Mouse (Mus musculus) layer of hippocampus, adult 2 months (tissue): ENCODE data around the gene Espn. TPM values are rescaled to one million over a fixed set of nuclear protein-coding genes. Genes with fewer than 3 reads are reported as not detected.

Experiments used
- DNase-seq, 2 experiments: peaks; one replicate each; pipeline ENCODE4 v3.0.0; 2022; ENCODE audit warnings: low spot score in 2 of 2
- H3K27ac ChIP-seq: fragments of 200-600 bp; 2 replicates; pipeline ENCODE4 v1.8.1; 2022
- H3K4me3 ChIP-seq: fragments of 200-600 bp; 2 replicates; pipeline ENCODE4 v1.8.1; 2022; ENCODE audit warnings: mild to moderate bottlenecking
- CTCF ChIP-seq: fragments of 200-600 bp; conservative IDR thresholded peaks from 2 replicates; pipeline ENCODE4 v1.8.1; 2022; ENCODE audit warnings: antibody characterized with exemption, mild to moderate bottlenecking, moderate library complexity
- total RNA-seq, 2 experiments: library from RNA; stranded (reverse); gene quantifications; 2 replicates each; pipeline ENCODE4 v1.2.3; 2021

Gene Espn
- total RNA-seq, 2 experiments from 2014 or later = 1.2 to 1.9 TPM

- DNase-seq = no peak
- Histone ChIP-seq H3K4me3 (peak overlapping the region; percentile 36), H3K27ac (peak overlapping the region; percentile 61)
- no peak for TF ChIP-seq CTCF
Observed at GRCm38 (mm10) chr4:152125161-152126025, 26.8 kb downstream of the Espn start.

GRCm38 (mm10) chr4:152124361-152124961, 27.7 kb downstream of the Espn start:
- H3K4me3 ChIP-seq = no peak overlapping the region; the same call in 1 of the 2 replicates
- H3K27ac ChIP-seq = no peak overlapping the region
- no peak for TF ChIP-seq CTCF
- DNase-seq = no peak

- no peak overlapping the region for H3K27ac ChIP-seq
- no peak for DNase-seq
- TF ChIP-seq CTCF = no peak
- H3K4me3 ChIP-seq = no peak overlapping the region
Observed at GRCm38 (mm10) chr4:152121183-152121505, 31.0 kb downstream of the Espn start.

- DNase-seq = no peak
- no peak overlapping the region for H3K4me3 ChIP-seq
- no peak for TF ChIP-seq CTCF
- peak overlapping the region; percentile 77; the same call in 1 of the 2 replicates for H3K27ac ChIP-seq
Observed at GRCm38 (mm10) chr4:152120311-152121182, 31.6 kb downstream of the Espn start.

- Histone ChIP-seq H3K27ac (peak overlapping the region; percentile 77), H3K4me3 (no peak overlapping the region)
- peak in 1 of 2 experiments; percentile 67 for DNase-seq
- TF ChIP-seq CTCF = peak; percentile 84
Observed at GRCm38 (mm10) chr4:152119396-152120292, 32.5 kb downstream of the Espn start.

GRCm38 (mm10) chr4:152117538-152117937, 34.6 kb downstream of the Espn start:
- no peak for DNase-seq
- H3K4me3 ChIP-seq = no peak overlapping the region
- H3K27ac ChIP-seq = no peak overlapping the region
- TF ChIP-seq CTCF = no peak

- no peak for DNase-seq
- H3K4me3 ChIP-seq = no peak within 1 kb of the TSS
- TF ChIP-seq CTCF = no peak
- peak within 1 kb of the TSS; percentile 55 for H3K27ac ChIP-seq
Observed at GRCm38 (mm10) chr4:152115921-152116612, 36.1 kb downstream of the Espn start, which contains the start of gene Tnfrsf25. Tnfrsf25 (plus strand) TSS chr4:152115934.

- H3K27ac ChIP-seq = no peak overlapping the region
- DNase-seq = no peak
- H3K4me3 ChIP-seq = no peak overlapping the region
- TF ChIP-seq CTCF = no peak
Observed at GRCm38 (mm10) chr4:152114080-152114479, 38.1 kb downstream of the Espn start.

- DNase-seq = no peak
Observed at GRCm38 (mm10) chr4:152112329-152112728, 39.8 kb downstream of the Espn start.

GRCm38 (mm10) chr4:152110689-152111088, 41.5 kb downstream of the Espn start:
- TF ChIP-seq CTCF = no peak
- no peak for DNase-seq

More at GRCm38 (mm10) chr4:152112329-152112728, 39.8 kb downstream of the Espn start:
- Histone ChIP-seq H3K4me3 (no peak overlapping the region), H3K27ac (no peak overlapping the region)
- TF ChIP-seq CTCF = no peak

GRCm38 (mm10) chr4:152109509-152109908, 42.7 kb downstream of the Espn start:
- Histone ChIP-seq H3K27ac (no peak overlapping the region), H3K4me3 (no peak overlapping the region)
- peak; percentile 63 for TF ChIP-seq CTCF

More at GRCm38 (mm10) chr4:152110689-152111088, 41.5 kb downstream of the Espn start:
- Histone ChIP-seq H3K27ac (no peak overlapping the region), H3K4me3 (no peak overlapping the region)

More at GRCm38 (mm10) chr4:152109509-152109908, 42.7 kb downstream of the Espn start:
- no peak for DNase-seq
